Mouse (Mus musculus): Measurements from ENCODE around the gene Megf11. TPM values are rescaled to one million over a fixed set of nuclear protein-coding genes. Genes with fewer than 3 reads are reported as not detected.

Gene Megf11
- polyA plus RNA-seq, 1 experiment: 6.2 TPM

DNA sequence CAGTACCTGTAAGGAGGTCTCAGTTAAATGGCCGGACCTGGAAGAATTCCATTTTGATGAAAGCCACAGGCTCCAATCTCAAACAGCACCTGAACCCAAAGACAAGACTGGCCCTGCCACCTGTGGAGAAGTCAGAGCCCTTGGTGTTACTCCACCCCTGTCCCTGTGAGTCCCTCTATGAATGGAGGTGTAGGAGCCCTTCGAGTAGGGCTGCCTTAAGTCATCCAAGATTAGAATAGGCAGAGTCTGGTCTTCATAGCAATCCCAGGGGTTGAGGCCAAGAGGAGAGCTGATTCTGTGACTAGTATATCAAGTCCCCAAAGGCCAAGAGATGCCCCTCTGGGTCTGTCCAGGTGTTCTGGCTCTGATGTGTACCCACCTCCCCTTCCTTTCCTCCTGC, 305.3 kb downstream of the Megf11 start:
- no peak for TF ChIP-seq POLR2A (IDR thresholded peaks at IDR 0.05; ENCODE audit: extremely low read depth, insufficient read depth, low read length)
- TF ChIP-seq CTCF (IDR thresholded peaks at IDR 0.05; ENCODE audit: extremely low read depth, insufficient read depth, low read length): no peak
- H3K4me3 ChIP-seq (ENCODE audit: insufficient read depth, low read length): no peak overlapping the region
- no peaks in the 10 kb centered on the region for H3K4me1 ChIP-seq (ENCODE audit: control insufficient read depth, insufficient read depth, low read length)
- no peak overlapping the region for H3K27ac ChIP-seq (ENCODE audit: insufficient read depth, low read length)

DNA sequence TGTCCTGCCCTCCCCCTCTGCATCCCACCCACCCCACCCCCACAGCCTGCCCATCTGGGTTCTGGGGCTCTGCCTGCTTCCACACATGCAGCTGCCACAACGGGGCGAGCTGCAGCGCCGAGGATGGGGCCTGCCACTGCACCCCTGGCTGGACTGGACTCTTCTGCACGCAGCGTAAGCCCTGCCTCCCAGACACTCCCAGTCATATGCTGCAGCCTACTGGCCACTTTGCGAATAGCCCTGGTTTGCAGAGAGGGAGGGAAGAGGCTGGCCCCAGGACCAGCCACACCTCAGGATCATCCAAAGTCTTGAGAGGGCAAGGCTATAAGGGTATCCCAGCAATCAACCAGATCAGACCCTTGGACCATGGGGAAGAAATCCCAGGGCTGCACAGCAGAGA, 305.8 kb downstream of the Megf11 start:
- no peak overlapping the region for H3K4me3 ChIP-seq (ENCODE audit: insufficient read depth, low read length)
- no peak overlapping the region for H3K27ac ChIP-seq (ENCODE audit: insufficient read depth, low read length)
- TF ChIP-seq POLR2A (IDR thresholded peaks at IDR 0.05; ENCODE audit: extremely low read depth, insufficient read depth, low read length) (no peak), CTCF (IDR thresholded peaks at IDR 0.05; ENCODE audit: extremely low read depth, insufficient read depth, low read length) (peak; percentile 86)
- no peaks in the 10 kb centered on the region for H3K4me1 ChIP-seq (ENCODE audit: control insufficient read depth, insufficient read depth, low read length)

DNA sequence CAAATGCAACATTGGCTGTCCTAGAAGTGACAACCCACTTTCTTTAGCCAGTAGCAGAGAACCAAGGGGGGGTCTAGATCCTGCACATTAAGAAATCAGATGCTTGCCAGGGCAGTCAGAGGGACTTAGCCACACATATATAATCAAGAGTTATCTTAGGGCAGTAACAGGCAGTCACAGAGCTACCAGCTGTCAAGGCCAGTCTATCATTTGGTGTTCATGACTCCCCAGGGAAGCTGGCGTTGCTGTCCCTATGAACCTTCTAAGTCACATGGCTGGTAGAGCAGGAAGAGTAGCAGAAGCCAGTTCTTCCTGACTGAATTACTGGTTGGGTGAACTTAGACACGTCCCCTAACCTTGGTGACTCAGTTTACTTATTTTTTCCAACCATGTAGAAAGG, 307.7 kb downstream of the Megf11 start:
- TF ChIP-seq CTCF (IDR thresholded peaks at IDR 0.05; ENCODE audit: extremely low read depth, insufficient read depth, low read length): no peak
- Histone ChIP-seq H3K27ac (ENCODE audit: insufficient read depth, low read length) (no peak overlapping the region), H3K4me3 (ENCODE audit: insufficient read depth, low read length) (no peak overlapping the region), H3K4me1 (ENCODE audit: control insufficient read depth, insufficient read depth, low read length) (no peaks in the 10 kb centered on the region)

DNA sequence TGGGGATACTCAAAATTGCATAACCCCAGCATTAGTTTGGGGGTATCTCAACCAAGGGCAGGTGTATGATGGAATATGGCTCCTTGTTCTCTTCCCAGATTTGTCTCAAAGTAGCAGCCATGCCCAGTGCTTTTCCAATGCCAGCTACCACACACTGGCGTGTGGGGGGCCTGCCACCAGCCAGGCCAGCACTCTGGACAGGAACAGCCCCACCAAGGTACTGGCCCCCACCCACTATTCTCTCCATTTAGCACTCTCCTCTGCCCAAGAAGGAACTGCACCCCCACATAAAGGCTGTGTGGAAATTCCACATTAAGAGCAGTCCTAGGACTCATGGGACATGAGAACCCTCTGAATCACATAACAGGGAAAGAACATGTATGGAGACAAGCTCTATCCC, 309.8 kb downstream of the Megf11 start:
- Histone ChIP-seq H3K4me3 (ENCODE audit: insufficient read depth, low read length) (no peak overlapping the region), H3K27ac (ENCODE audit: insufficient read depth, low read length) (no peak overlapping the region), H3K4me1 (ENCODE audit: control insufficient read depth, insufficient read depth, low read length) (no peaks in the 10 kb centered on the region; the same call in 1 of the 2 replicates)
- no peak for TF ChIP-seq POLR2A (IDR thresholded peaks at IDR 0.05; ENCODE audit: extremely low read depth, insufficient read depth, low read length)
- TF ChIP-seq CTCF (IDR thresholded peaks at IDR 0.05; ENCODE audit: extremely low read depth, insufficient read depth, low read length): no peak

DNA sequence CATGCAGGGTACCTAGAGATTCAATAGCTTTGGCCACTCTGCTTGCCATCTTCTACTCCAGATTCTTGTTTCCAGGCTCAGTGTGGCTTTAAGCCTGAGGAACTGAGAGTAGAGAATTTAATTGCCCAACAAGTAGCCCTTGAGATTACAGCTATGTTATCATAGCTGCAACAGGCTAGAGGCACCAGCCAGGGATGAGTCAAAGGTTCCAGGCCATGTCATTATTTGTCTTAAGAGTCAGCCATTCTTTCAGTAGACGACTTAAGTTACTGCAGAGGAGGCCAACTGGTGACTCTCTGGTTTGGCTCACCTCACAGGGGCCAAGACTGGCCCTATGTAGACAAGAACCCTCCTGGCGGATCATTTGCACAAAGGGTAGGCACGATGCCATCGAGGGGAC, 311.0 kb downstream of the Megf11 start:
- TF ChIP-seq POLR2A (IDR thresholded peaks at IDR 0.05; ENCODE audit: extremely low read depth, insufficient read depth, low read length): no peak
- TF ChIP-seq CTCF (IDR thresholded peaks at IDR 0.05; ENCODE audit: extremely low read depth, insufficient read depth, low read length): no peak
- Histone ChIP-seq H3K4me3 (ENCODE audit: insufficient read depth, low read length) (no peak overlapping the region), H3K27ac (ENCODE audit: insufficient read depth, low read length) (no peak overlapping the region), H3K4me1 (ENCODE audit: control insufficient read depth, insufficient read depth, low read length) (no peaks in the 10 kb centered on the region; the same call in 1 of the 2 replicates)

DNA sequence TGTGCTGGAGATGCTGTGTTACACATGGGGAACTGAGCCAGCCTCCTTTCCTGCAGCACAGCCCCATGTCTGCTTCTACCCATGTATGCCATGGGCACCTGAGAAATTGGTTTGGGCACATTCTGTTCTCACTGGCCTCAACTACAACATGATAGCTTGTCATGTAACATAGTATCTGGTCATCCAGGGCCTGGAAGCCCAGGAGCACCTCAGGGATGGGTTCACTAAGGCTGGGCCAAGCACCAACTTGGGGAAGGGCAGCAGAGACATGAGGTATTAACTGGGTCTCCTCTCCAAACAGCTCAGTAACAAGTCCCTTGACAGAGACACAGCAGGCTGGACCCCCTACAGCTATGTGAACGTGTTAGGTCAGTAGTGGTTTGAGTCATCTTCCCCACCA, 311.6 kb downstream of the Megf11 start:
- no peak overlapping the region for H3K27ac ChIP-seq (ENCODE audit: insufficient read depth, low read length)
- H3K4me3 ChIP-seq (ENCODE audit: insufficient read depth, low read length): no peak overlapping the region
- TF ChIP-seq POLR2A (IDR thresholded peaks at IDR 0.05; ENCODE audit: extremely low read depth, insufficient read depth, low read length) (no peak), CTCF (IDR thresholded peaks at IDR 0.05; ENCODE audit: extremely low read depth, insufficient read depth, low read length) (no peak)
- H3K4me1 ChIP-seq (ENCODE audit: control insufficient read depth, insufficient read depth, low read length): no peaks in the 10 kb centered on the region; the same call in 1 of the 2 replicates

DNA sequence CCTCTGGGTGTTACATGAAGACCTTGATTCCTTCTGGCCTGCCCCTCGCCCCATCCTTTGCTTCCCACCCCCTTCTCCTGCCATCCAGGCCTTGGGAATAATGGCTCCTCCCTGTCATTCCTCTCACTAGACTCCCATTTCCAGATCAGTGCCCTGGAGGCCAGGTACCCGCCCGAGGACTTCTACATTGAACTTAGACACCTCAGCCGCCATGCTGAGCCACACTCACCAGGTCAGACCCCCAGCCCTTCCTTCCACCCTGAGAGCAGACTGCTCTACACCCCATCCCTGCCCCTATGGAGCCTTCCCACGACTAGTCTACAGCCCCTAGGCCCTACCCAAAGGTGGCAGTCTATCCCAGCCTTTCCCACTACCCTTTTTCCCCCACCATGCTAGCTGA, 312.3 kb downstream of the Megf11 start:
- TF ChIP-seq CTCF (IDR thresholded peaks at IDR 0.05; ENCODE audit: extremely low read depth, insufficient read depth, low read length): no peak
- no peak for TF ChIP-seq POLR2A (IDR thresholded peaks at IDR 0.05; ENCODE audit: extremely low read depth, insufficient read depth, low read length)
- Histone ChIP-seq H3K4me1 (ENCODE audit: control insufficient read depth, insufficient read depth, low read length) (peaks cover 2% of the 10 kb centered on the region; the same call in 1 of the 2 replicates), H3K4me3 (ENCODE audit: insufficient read depth, low read length) (no peak overlapping the region), H3K27ac (ENCODE audit: insufficient read depth, low read length) (no peak overlapping the region)

DNA sequence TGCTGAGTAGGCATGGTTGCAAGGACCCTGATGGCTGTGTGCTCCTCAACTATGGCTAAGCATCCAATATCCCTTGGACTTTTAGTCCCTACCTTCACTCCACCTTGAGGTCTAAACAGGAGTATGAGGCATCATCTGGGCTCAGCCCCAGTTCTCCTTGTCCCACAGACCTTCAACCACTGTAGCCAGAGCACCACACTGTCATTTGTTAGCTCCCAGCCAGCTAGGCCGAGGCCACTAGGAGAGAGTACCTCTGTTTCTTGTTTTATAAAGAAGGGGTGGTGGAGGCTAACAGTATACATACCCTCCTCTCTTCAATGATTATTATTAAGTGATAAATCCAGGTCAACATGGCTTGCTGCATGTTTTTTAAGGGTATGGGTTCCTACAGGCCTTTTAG, 313.2 kb downstream of the Megf11 start:
- Histone ChIP-seq H3K4me3 (ENCODE audit: insufficient read depth, low read length) (no peak overlapping the region), H3K27ac (ENCODE audit: insufficient read depth, low read length) (no peak overlapping the region), H3K4me1 (ENCODE audit: control insufficient read depth, insufficient read depth, low read length) (peaks cover 4% of the 10 kb centered on the region; the same call in 1 of the 2 replicates)
- no peak for TF ChIP-seq CTCF (IDR thresholded peaks at IDR 0.05; ENCODE audit: extremely low read depth, insufficient read depth, low read length)
- TF ChIP-seq POLR2A (IDR thresholded peaks at IDR 0.05; ENCODE audit: extremely low read depth, insufficient read depth, low read length): no peak

DNA sequence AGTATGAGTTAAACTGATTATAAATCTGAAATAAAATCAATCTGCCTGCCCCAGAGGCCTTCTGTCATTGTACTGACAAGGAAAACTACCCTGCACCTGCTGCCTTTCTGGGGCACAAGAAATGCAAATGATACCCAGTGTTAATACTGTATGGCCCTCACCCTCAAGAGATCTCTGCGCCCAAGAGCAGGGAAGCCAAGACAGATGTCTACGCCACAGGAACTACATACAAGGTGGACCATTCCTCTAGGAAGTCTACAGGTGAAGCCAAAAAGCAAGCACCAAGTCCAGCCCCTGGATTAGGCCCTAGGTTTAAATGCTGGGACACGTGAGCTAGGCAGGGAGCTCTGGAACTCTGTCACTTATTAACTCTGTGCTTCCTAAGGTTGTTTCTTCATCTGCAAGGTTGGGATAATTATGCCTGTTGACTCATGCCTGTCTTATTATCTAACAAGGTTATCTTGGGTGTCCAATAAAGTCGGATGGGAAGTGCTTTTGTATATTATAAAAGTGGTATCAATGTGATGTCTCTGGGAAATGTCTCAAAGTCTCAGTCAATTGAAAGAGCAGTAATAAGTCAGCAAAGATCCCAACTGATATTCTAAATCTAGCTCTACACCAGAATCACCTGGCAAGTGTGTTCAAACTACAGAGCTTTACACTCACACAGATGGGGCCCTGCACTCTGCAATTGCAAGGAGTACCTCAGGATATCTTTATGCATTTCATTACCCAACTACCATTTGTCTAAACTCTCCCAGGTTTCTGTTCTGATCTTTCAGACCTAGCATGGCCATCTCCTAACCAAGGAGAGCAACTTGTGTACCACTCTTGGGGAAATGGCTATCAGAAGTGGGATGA, 315.3 kb downstream of the Megf11 start:
- TF ChIP-seq POLR2A (IDR thresholded peaks at IDR 0.05; ENCODE audit: extremely low read depth, insufficient read depth, low read length): no peak
- TF ChIP-seq CTCF (IDR thresholded peaks at IDR 0.05; ENCODE audit: extremely low read depth, insufficient read depth, low read length): no peak
- Histone ChIP-seq H3K4me3 (ENCODE audit: insufficient read depth, low read length) (no peak overlapping the region), H3K27ac (ENCODE audit: insufficient read depth, low read length) (no peak overlapping the region), H3K4me1 (ENCODE audit: control insufficient read depth, insufficient read depth, low read length) (peaks cover 8% of the 10 kb centered on the region; the same call in 1 of the 2 replicates)

DNA sequence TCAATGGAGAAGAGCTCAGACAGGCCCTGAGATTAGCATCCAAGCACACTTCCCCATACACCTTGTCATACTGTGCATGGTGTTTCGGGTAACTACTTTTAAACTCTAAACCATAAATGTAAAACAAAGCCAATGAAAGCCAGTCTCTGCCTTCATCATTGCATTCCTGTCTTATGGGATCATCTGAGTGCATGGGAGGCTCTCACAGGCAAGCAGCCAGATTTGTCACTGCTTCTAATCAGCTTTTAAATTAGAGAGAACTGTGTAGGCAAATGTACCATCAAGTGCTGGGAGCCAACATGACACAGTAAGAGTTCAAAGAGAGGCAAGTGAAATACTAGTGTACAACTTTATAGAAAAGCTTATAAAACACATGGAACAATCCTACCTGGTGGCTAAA, 316.2 kb downstream of the Megf11 start:
- TF ChIP-seq CTCF (IDR thresholded peaks at IDR 0.05; ENCODE audit: extremely low read depth, insufficient read depth, low read length) (no peak), POLR2A (IDR thresholded peaks at IDR 0.05; ENCODE audit: extremely low read depth, insufficient read depth, low read length) (no peak)
- H3K4me3 ChIP-seq (ENCODE audit: insufficient read depth, low read length): no peak overlapping the region
- H3K27ac ChIP-seq (ENCODE audit: insufficient read depth, low read length): no peak overlapping the region

More for the DNA sequence above, 316.2 kb downstream of the Megf11 start:
- peaks cover 8% of the 10 kb centered on the region; the same call in 1 of the 2 replicates for H3K4me1 ChIP-seq (ENCODE audit: control insufficient read depth, insufficient read depth, low read length)
